Mouse (Mus musculus) heart, adult 8-10 months (tissue): ENCODE measurements around the gene Gm20388. TPM values are rescaled to one million over a fixed set of nuclear protein-coding genes. Genes with fewer than 3 reads are reported as not detected.
"Not testable (repeated sequence)": the region's sequence is repeated elsewhere in the genome, so short reads cannot be mapped to it uniquely, and the experiment has no call there.

Experiments used
- DNase-seq: peaks from one replicate; pipeline ENCODE4 v3.0.0; 2022; ENCODE audit warnings: low spot score
- total RNA-seq, 4 experiments: library from RNA; stranded (reverse); gene quantifications; 2 replicates each; pipeline ENCODE4 v1.2.4; 2022

The Gm20388 gene
- total RNA-seq, 4 experiments from 2014 or later = 4.2 to 6.7 TPM; not detected in 2

DNA sequence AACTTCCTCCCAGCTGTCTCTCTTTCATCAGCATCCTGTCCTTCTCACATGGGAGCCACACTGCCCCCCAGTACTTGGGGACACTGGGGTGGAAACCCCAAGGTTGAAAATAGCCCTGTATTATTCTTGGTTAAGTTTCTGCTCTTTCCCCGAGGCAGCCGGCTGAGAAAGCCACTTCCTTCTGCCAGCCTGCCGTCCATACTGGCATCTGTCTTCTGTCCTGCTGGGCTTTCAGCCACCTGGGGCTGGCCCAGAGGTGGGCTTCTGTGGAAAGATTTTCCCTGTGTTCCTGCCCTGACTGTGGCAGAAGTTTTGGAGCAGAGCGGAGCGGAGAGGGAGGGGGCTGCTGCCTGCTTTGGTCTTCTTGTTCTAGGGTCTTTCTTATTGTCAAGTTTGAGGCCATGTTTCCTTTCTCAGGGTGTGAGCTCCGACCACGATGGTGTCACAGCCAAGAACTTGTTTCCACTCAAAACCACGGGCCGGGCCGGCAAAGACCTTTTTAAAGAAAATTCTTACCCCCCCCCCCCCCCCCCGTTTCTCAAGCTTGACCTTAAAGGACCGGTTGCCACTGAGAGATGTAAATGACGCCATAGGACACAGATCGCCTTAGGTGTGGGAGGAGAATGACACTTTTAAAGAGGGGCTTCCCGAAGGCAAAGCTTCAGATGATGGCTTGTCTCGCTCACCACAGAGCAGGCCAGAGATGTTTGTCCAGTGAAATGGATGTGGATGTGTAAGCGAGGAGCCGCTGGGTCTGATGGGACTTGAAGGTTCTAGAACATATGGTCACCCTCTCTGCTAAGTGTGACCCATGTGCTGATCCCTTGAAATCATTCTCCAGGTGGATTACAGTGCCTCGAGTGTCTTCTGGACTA is 849.9 kb downstream of the Gm20388 start:
- no peak for DNase-seq

DNA sequence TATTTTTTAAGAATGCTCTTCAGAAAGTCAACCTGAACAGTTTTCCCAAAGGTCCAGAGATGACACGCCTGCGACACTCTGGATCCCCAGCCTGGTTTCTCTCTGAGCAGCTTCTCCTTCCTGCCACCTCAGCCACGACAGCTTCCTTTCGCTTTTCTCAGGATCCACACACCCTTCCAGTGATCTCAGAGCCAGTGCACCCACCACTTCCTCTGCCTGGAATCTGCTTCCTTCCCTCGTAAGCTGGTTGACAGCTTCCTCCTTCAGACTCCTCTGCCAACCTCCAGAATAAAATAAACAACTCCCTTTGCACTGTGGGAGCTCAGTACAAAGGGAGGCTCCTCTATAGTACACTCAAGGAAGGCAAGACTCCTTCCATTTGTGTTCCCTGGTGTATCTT is 852.6 kb downstream of the Gm20388 start:
- DNase-seq = peak; percentile 24

DNA sequence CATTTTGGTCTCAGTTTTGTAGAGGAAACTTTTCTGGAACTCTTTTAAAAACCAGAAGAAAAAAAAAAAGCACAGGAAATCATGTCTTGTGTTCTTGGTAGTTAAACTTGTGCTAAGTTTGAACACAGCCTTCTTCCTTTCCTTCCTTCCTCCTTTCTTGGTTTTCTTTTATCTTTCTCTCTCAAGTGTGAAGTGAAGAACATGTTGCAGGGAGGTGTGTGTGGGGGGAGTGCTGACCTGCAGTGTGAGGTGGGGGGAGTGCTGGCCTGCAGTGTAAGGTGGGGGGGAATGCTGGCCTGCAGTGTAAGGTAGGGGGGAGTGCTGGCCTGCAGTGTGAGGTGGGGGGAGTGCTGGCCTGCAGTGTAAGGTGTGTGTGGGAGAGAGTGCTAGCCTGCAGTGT is 854.0 kb downstream of the Gm20388 start:
- DNase-seq = no peak

DNA sequence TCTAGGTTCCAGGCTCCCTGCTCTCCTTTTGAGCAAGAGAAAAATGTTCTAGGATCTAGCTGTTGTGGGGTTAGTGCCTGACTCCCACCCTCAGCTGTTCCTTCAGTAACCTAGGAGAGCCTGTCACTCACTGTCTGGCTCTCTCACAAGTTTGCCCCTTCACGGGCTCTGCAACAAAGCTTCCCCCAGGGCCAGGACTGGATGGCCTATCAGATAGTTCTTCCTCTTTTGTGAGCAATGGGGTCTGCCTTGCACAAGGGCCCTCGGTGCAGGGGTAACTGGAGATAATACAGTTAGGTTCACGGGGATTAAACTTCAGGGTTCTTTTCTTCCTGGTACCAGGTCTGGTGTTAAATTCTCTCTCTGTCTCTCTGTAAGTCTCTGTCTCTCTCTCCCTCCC is 856.0 kb downstream of the Gm20388 start:
- no peak for DNase-seq

DNA sequence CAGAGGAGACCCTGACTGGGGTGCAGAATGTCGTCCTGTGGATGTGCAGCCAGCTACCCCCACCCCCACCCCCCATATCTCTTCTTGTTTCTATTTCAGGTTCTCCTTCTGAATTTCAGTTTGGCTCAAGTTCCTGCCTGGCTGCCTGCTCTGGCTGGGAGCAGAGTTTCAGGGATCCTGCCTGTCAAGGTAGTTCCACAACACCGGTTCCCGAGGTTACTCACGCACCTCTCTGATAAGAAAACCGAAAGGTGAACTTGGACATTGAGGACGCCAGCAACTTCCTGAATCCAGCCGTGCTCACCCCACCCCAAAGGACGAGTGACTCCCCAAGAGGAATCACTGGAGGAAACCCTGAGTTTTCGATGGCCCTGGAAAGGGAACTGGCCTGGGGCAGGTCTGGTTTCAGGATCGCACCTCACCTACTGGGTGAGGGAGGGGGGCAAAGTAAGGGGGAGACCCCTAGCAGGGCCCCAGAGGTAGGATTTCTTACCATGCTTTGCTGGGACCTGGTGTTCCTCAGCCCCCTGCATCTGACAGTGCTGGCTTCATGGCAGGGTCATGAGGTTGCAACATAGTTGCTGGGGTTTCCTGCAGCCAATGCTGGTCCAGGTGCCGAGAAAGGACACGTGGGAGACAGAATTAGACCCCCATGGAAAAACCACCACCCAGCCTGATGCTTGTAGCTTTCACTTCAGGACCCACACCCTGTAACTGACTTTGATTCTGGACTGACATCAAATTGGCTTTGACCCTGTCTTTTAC is 858.0 kb downstream of the Gm20388 start:
- DNase-seq = no peak

- no peak for DNase-seq
These were observed 866.5 kb downstream of the Gm20388 start for GRCm38 (mm10) chr8:120777184-120777583.

- no peak for DNase-seq
These were observed 867.1 kb downstream of the Gm20388 start for GRCm38 (mm10) chr8:120777732-120778131.

GRCm38 (mm10) chr8:120779106-120779505 is 868.5 kb downstream of the Gm20388 start:
- no peak for DNase-seq

GRCm38 (mm10) chr8:120783781-120784180 is 873.1 kb downstream of the Gm20388 start:
- no peak for DNase-seq

GRCm38 (mm10) chr8:120786753-120787152 is 876.1 kb downstream of the Gm20388 start:
- no peak for DNase-seq

DNA sequence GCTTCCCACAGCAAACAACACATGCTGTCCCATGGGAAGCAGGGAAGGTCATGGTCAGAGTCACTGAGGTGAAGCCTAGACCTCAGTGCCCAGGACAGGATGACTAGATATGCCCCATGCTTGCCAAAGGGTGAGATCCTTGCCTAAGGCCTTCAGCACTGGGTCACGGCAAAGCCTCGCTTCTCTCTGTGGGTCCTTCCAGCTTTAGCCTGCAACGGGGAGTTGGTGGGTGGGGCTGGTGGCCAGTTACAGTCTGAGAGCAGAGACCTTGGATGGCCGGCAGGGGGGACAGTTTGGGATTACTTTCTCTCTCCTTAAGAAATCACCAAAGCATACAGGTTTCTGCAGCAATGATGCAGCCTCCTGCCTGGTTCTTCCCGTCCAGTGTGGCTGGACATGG is 877.0 kb downstream of the Gm20388 start:
- DNase-seq = no peak

DNA sequence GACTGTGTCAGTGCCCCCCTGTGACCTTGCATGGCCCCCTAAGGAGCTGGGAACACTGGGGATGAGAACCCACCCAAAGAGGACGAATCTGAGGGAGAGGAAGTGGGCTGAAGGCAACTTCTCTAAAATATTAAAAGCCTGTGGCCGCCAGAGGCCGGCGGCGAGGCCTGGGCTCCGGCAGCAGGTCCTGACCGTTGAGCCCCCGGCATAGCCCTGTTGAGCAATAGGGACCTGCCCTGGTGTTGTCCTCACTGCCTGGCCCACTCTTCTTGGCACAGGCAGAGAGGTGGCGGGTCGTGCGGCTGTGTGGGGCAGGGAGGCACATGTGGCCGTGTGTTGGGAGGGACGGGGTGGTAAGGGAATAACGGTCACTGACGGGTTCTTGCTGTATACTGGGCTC is 882.1 kb downstream of the Gm20388 start:
- no peak for DNase-seq

DNA sequence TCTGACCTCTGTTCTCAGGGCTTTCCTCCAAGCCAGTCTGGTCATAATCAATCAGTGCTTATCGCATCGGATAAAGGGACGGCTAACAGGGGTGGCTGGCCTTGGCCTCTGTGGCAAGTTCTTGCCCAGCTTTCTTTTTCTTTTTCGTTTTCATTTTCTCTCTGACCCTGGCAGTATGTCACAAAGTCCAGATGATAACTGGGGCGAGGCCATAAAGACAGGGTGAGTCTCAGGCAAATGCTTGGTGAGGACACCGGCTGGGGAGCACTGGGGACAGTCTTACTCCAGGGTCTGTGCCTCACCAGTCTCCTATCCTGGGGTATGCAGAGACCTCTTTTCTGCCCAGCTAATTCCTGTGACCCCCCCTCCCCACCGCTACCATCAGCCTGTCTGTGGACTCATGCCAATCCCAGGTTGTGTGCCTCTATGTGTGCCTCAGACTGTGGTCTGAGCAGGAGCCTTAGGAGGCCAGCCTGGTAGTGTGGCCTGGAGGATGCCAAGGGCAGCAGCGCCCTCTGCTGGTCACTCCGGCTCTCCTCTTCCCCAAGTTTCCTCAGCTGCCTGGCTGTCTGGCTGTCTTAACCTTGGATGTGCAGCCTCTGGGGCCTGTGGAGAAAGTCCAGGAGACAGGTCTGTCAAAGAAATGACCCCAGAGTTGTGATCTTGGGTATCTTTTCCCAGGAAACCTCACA is 885.4 kb downstream of the Gm20388 start:
- peak; percentile 78 for DNase-seq

- DNase-seq = no peak
These were observed 886.5 kb downstream of the Gm20388 start for GRCm38 (mm10) chr8:120797019-120797727.

DNA sequence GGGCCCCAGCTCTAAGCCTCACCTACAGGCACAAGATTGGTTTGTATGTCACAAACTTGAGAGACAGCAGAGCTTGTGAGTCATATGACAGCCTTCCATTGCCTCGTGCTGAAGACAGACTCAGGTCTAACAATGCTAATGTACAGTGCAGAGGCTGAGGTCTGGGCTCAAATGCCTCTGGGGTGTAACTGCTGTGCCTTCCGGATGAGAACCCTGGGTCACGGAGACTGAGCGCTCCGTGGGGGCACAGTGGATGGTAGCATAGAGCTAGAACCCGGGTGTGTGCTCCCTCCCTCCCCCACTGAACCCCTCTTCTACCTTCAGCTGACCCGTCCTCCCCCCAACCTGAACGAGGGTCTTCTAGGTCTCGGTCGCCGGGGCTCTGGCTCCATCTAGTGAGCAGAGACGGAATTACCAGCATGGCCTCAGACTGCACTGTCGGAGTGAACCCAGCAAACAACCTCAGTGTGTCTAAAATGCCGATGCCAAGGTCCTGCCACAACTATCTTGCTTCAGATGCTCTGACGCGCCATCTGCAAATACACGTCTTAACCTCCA is 889.7 kb downstream of the Gm20388 start:
- DNase-seq = peak; percentile 25

- DNase-seq = not testable (repeated sequence)
These were observed 893.2 kb downstream of the Gm20388 start for GRCm38 (mm10) chr8:120803661-120804375.

DNA sequence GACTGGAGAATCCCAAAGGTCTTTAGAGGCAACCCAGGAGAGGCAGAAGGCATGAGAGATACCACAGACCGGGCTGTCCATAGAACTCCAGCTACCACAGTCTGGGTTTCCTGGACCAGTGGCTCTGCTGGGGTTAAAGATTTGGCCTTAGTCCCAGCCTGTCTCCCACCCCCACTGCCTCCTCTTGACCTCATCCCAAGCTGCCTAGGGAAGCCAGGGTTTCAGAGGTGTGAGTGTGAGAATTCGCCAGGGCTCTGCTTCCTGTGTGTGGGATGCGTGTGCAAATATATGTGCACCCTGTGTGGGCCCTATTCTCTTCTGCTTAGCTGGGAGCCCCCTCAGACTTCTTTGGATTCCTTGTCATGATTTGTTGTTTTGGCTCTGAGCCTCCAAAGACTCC is 894.1 kb downstream of the Gm20388 start:
- no peak for DNase-seq

GRCm38 (mm10) chr8:120806780-120807264 is 896.2 kb downstream of the Gm20388 start:
- DNase-seq = no peak

DNA sequence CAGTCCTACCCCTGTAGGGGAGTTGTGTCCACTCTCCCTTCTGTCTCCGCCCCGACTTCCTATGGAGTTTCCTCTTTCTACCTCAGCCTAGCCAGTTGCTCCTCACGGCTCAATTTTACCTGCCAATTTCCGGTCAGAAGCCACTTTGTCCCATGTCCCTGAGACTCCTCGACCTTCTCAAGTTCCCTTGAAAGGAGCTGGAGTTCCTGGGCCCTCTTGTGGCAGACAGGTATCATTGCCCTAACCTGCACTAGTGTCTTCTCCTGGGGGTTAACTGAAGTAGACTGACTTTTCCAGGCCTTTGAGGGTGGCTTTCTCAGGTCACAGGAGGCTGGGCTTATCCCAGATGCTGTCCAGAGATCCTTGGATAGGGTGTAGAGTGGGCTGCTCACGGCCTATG is 897.1 kb downstream of the Gm20388 start:
- no peak for DNase-seq

DNA sequence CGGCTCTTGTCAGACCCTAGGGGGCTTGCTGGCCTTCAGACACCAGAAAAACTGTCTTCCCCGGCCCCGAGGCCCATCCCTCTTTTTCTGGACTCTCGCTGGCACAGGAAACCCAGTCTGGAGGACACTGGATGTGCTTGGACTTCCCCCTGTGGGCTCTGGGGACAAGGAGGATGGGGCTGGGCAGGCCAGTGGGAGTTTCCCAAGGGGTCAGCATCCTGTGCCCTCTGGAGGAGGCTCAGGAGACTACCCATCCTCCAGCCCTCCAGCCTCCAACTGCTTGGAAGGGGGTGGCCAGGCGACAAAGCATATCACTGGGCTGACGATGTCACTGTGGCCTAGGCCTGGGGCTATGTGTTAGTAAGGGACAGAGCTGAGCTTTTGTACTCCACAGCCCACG is 898.4 kb downstream of the Gm20388 start:
- no peak for DNase-seq
